Mouse (Mus musculus) E14TG2a.4 (cell line): ENCODE data around the gene Sdc3.

Experiments used
- H3K27me3 ChIP-seq: 2 replicates; pipeline ENCODE4 v1.6.1; 2014; ENCODE audit warnings: low read length, control low read depth; ENCODE audit not compliant: insufficient read depth
- H3K36me3 ChIP-seq: 2 replicates; pipeline ENCODE4 v1.6.1; 2014; ENCODE audit warnings: low read length, control low read depth; ENCODE audit not compliant: insufficient read depth
- H3K4me1 ChIP-seq: replicated peaks from 2 replicates; pipeline ENCODE4 v1.6.1; 2014; ENCODE audit warnings: low read depth, low read length, control low read depth
- H3K4me3 ChIP-seq: replicated peaks from 2 replicates; pipeline ENCODE4 v1.5.1; 2014; ENCODE audit warnings: mild to moderate bottlenecking, low read length
- H3K9me3 ChIP-seq: 2 replicates; pipeline ENCODE4 v1.6.1; 2014; ENCODE audit warnings: low read length, control low read depth
- CTCF ChIP-seq: conservative IDR thresholded peaks from 2 replicates; pipeline ENCODE4 v1.5.1; 2014; ENCODE audit warnings: low read length
- NANOG ChIP-seq: IDR thresholded peaks from 2 replicates; pipeline ENCODE4 v1.6.1; 2014; ENCODE audit warnings: borderline replicate concordance, low read length, mixed read lengths
- POU5F1 ChIP-seq: IDR thresholded peaks from 2 replicates; pipeline ENCODE4 v1.6.1; 2014; ENCODE audit warnings: low read length, borderline replicate concordance

Sdc3 gene

GRCm38 (mm10) chr4:130792376-130793179 is at the start of gene Sdc3:
TSS of gene Sdc3 (plus strand) at chr4:130792537.
- TF ChIP-seq NANOG = no peak
- no peak for TF ChIP-seq CTCF
- no peak for TF ChIP-seq POU5F1
- H3K4me3 ChIP-seq = peak within 1 kb of the TSS; percentile 83
- peaks cover 66% of the 10 kb centered on the region for H3K27me3 ChIP-seq
- 0 out of 2 replicates have a peak, but pooled peaks cover 4% of the 10 kb centered on the region for H3K9me3 ChIP-seq
- peaks cover 17% of the 10 kb centered on the region for H3K4me1 ChIP-seq
- no peaks in the 10 kb centered on the region for H3K36me3 ChIP-seq

- Histone ChIP-seq H3K36me3 (peaks cover 100% of the 10 kb centered on the region), H3K9me3 (no peaks in the 10 kb centered on the region), H3K4me3 (no peak overlapping the region), H3K4me1 (peaks cover 91% of the 10 kb centered on the region), H3K27me3 (no peaks in the 10 kb centered on the region)
- no peak for TF ChIP-seq CTCF
- no peak for TF ChIP-seq POU5F1
- no peak for TF ChIP-seq NANOG
These were observed 48.3 kb upstream of the Sdc3 start for GRCm38 (mm10) chr4:130744058-130744457.

GRCm38 (mm10) chr4:130745561-130746306 is 46.6 kb upstream of the Sdc3 start:
- Histone ChIP-seq H3K27me3 (no peaks in the 10 kb centered on the region), H3K4me1 (peaks cover 95% of the 10 kb centered on the region), H3K4me3 (no peak overlapping the region), H3K36me3 (peaks cover 100% of the 10 kb centered on the region), H3K9me3 (no peaks in the 10 kb centered on the region)
- TF ChIP-seq NANOG = no peak
- TF ChIP-seq POU5F1 = no peak
- TF ChIP-seq CTCF = no peak

GRCm38 (mm10) chr4:130749566-130749965 is 42.8 kb upstream of the Sdc3 start:
- H3K9me3 ChIP-seq = no peaks in the 10 kb centered on the region
- peaks cover 95% of the 10 kb centered on the region for H3K4me1 ChIP-seq
- peaks cover 99% of the 10 kb centered on the region for H3K36me3 ChIP-seq
- TF ChIP-seq CTCF = no peak
- TF ChIP-seq NANOG = peak; percentile 74; the same call in 1 of the 2 replicates
- TF ChIP-seq POU5F1 = no peak
- no peaks in the 10 kb centered on the region for H3K27me3 ChIP-seq
- H3K4me3 ChIP-seq = no peak overlapping the region

- TF ChIP-seq CTCF = no peak
- TF ChIP-seq POU5F1 = no peak
- TF ChIP-seq NANOG = no peak
- Histone ChIP-seq H3K27me3 (no peaks in the 10 kb centered on the region), H3K9me3 (no peaks in the 10 kb centered on the region), H3K4me1 (peaks cover 92% of the 10 kb centered on the region), H3K36me3 (peaks cover 98% of the 10 kb centered on the region), H3K4me3 (no peak overlapping the region)
These were observed 40.4 kb upstream of the Sdc3 start for GRCm38 (mm10) chr4:130751966-130752365.

- H3K36me3 ChIP-seq = peaks cover 97% of the 10 kb centered on the region
- H3K4me1 ChIP-seq = peaks cover 91% of the 10 kb centered on the region
- H3K9me3 ChIP-seq = no peaks in the 10 kb centered on the region
- H3K4me3 ChIP-seq = no peak overlapping the region
- H3K27me3 ChIP-seq = no peaks in the 10 kb centered on the region
- no peak for TF ChIP-seq CTCF
- TF ChIP-seq NANOG = no peak
- TF ChIP-seq POU5F1 = no peak
These were observed 39.7 kb upstream of the Sdc3 start for GRCm38 (mm10) chr4:130752591-130752990.

GRCm38 (mm10) chr4:130753755-130754154 is 38.6 kb upstream of the Sdc3 start:
- Histone ChIP-seq H3K36me3 (peaks cover 97% of the 10 kb centered on the region), H3K27me3 (no peaks in the 10 kb centered on the region), H3K9me3 (no peaks in the 10 kb centered on the region), H3K4me3 (no peak overlapping the region), H3K4me1 (peaks cover 91% of the 10 kb centered on the region)
- TF ChIP-seq CTCF (no peak), POU5F1 (no peak), NANOG (no peak)

GRCm38 (mm10) chr4:130754776-130755175 is 37.6 kb upstream of the Sdc3 start:
- H3K36me3 ChIP-seq = peaks cover 97% of the 10 kb centered on the region
- H3K4me3 ChIP-seq = no peak overlapping the region
- H3K4me1 ChIP-seq = peaks cover 92% of the 10 kb centered on the region
- no peaks in the 10 kb centered on the region for H3K27me3 ChIP-seq
- TF ChIP-seq CTCF = no peak
- no peak for TF ChIP-seq POU5F1
- TF ChIP-seq NANOG = no peak
- no peaks in the 10 kb centered on the region for H3K9me3 ChIP-seq
